Mouse (Mus musculus) liver, embryonic 16.5 days (tissue): Measurements from ENCODE around the gene Slc35d3. TPM values are rescaled to one million over a fixed set of nuclear protein-coding genes. Genes with fewer than 3 reads are reported as not detected.
A peak's percentile ranks its signal among the peaks of the same experiment; 100 is the strongest.

Experiments
- ATAC-seq: fragments of 200-750 bp; cut with Nextera tagmentation; 2 replicates; pipeline ENCODE4 v1.8.0; 2017; ENCODE audit warnings: low read depth, mild to moderate bottlenecking, moderate number of reproducible peaks, moderate library complexity
- H3K27ac ChIP-seq: fragments of 300-500 bp; sonication (generic); 2 replicates; pipeline ENCODE4 v1.5.1; 2014; ENCODE audit warnings: mild to moderate bottlenecking, low read length
- H3K27me3 ChIP-seq: fragments of 300-500 bp; sonication (generic); 2 replicates; pipeline ENCODE4 v1.6.1; 2014; ENCODE audit warnings: low read depth, low read length, mixed read lengths; ENCODE audit not compliant: control insufficient read depth, insufficient read depth
- H3K36me3 ChIP-seq: fragments of 300-500 bp; sonication (generic); 2 replicates; pipeline ENCODE4 v1.6.1; 2014; ENCODE audit warnings: mild to moderate bottlenecking; ENCODE audit not compliant: control insufficient read depth, insufficient read depth
- H3K4me1 ChIP-seq: fragments of 300-500 bp; sonication (generic); 2 replicates; pipeline ENCODE4 v1.6.1; 2014; ENCODE audit warnings: low read depth, low read length, mixed read lengths; ENCODE audit not compliant: control insufficient read depth
- H3K4me2 ChIP-seq: fragments of 300-500 bp; sonication (generic); 2 replicates; pipeline ENCODE4 v1.6.1; 2014; ENCODE audit warnings: low read depth, low read length, mixed read lengths
- H3K4me3 ChIP-seq: fragments of 300-500 bp; sonication (generic); 2 replicates; pipeline ENCODE4 v1.5.1; 2014; ENCODE audit warnings: low read depth, mild to moderate bottlenecking, low read length
- H3K9ac ChIP-seq: fragments of 300-500 bp; sonication (generic); 2 replicates; pipeline ENCODE4 v1.6.1; 2014; ENCODE audit warnings: low read depth, low read length
- H3K9me3 ChIP-seq: fragments of 300-500 bp; sonication (generic); replicated peaks from 2 replicates; pipeline ENCODE4 v1.6.1; 2016; ENCODE audit warnings: low read length; ENCODE audit not compliant: control insufficient read depth
- WGBS: fragments of 180-500 bp; shearing (Covaris S2); extraction: QIAGEN DNeasy Blood & Tissue Kit; methylation state at CpG from one replicate; pipeline ENCODE4 v1.1.7; 2014; ENCODE audit not compliant: insufficient replicate concordance; 5-methylcytosine and 5-hydroxymethylcytosine counted together
- polyA plus RNA-seq: library from polyadenylated mRNA; unstranded; fragments of >200 nt; fragmentation: Nextera tagmentation; extraction: Ambion mirVana; gene quantifications from 2 replicates; pipeline ENCODE4 v1.2.1, GENCODE M21; 2015

Gene Slc35d3
- 1.6 and 1.7 TPM in 2 replicates for polyA plus RNA-seq

DNA sequence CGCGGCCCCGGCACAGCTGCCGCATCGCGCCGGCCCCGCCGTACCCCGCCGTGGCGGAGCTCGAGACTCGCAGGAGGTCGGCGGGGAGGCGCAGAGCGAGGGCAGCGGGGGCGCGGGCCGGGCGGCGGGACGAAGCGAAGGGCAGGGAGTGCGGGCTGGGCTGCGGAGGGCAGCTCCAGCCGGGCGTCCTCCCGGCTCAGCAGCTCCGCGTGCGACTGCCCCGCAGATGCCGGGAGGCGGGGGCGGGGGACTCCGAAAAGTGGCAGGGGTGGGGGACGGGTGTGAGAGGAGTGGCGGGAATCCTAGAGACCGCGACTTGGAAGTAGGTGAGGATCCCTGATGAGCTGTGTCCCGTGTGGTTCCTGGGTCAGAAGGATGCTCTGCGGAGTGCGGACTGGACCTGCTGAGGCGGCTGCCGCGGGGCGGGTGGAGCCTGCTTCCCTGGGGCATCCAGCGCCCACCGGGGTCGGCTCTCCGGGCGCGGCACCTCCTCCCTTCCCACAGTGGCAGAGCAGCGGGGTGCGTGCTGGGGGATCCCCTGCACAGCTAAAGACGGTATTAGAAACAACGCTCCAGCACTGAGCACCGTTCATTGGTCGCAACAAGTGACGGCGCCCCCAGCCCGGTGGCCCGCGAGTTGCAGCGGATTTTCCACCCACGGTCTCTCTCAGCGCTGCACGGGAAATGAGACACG lies at the start of gene Slc35d3:
Gene Slc35d3 (minus strand): TSS at position 462 of the 694 bp plus-strand sequence.
- Histone ChIP-seq H3K27me3 (peaks cover 49% of the 10 kb centered on the region), H3K9me3 (no peaks in the 10 kb centered on the region), H3K4me3 (peak within 1 kb of the TSS; percentile 50), H3K4me1 (peaks cover 6% of the 10 kb centered on the region), H3K36me3 (no peaks in the 10 kb centered on the region), H3K27ac (no peak within 1 kb of the TSS), H3K4me2 (peak within 1 kb of the TSS; percentile 72), H3K9ac (no peak within 1 kb of the TSS)
- ATAC-seq, result no peak
- under 1% methylated on average over 71 of the region's 72 CpGs for WGBS

DNA sequence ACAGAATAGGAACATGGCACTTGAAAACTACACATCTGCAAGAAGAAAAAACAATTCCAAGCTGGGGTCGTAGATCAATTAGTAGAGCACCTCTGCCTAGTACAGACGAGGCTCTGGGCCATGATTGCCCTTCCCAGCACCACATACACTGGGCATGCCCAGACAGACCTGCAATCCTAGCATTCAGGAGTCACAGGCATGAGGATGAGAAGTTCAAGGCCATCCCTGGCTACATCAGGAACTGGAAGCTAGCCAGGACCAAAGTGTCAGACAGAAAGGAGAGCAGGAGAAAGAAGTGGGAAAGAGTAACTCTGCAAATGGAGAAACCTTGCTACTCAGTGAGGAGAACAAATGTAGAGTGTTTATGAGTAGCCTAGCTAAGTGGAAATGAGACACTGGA lies 48.9 kb upstream of the Slc35d3 start:
- H3K4me2 ChIP-seq, result no peak overlapping the region
- no peak overlapping the region for H3K9ac ChIP-seq
- ATAC-seq, result no peak

DNA sequence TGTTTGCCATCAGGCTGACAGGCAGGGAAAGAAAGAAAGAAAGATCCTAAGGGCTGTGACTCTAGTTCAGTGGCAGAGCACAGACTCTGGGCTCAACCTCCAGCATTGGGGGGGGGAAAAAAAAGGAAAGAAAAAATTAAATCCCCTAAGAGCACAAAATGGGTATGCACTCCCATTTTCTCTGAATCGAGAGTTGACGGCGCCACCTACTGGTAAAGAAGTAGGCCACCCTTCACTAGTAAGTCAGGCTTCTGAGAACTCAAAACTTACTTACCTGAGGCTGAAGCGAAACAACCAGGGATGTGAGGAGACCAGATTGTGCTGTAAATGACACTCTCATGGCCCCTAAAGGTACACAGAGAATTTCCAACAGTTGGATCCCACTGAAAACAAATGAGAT lies 42.7 kb upstream of the Slc35d3 start:
- Histone ChIP-seq H3K9ac (no peak overlapping the region), H3K36me3 (no peaks in the 10 kb centered on the region; the same call in 1 of the 2 replicates), H3K4me3 (no peak overlapping the region), H3K9me3 (no peaks in the 10 kb centered on the region), H3K4me2 (no peak overlapping the region), H3K4me1 (no peaks in the 10 kb centered on the region), H3K27me3 (no peaks in the 10 kb centered on the region), H3K27ac (no peak overlapping the region)
- ATAC-seq, result no peak
- WGBS, result 11% methylated on average over 4 of the region's 4 CpGs

More for the DNA sequence above, 48.9 kb upstream of the Slc35d3 start:
- H3K27me3 ChIP-seq, result no peaks in the 10 kb centered on the region
- H3K27ac ChIP-seq, result no peak overlapping the region
- H3K9me3 ChIP-seq, result no peaks in the 10 kb centered on the region
- WGBS, result 58% methylated on average over 2 of the region's 2 CpGs
- no peaks in the 10 kb centered on the region; the same call in 1 of the 2 replicates for H3K36me3 ChIP-seq
- no peak overlapping the region for H3K4me3 ChIP-seq
- H3K4me1 ChIP-seq, result no peaks in the 10 kb centered on the region; the same call in none of the 2 replicates

DNA sequence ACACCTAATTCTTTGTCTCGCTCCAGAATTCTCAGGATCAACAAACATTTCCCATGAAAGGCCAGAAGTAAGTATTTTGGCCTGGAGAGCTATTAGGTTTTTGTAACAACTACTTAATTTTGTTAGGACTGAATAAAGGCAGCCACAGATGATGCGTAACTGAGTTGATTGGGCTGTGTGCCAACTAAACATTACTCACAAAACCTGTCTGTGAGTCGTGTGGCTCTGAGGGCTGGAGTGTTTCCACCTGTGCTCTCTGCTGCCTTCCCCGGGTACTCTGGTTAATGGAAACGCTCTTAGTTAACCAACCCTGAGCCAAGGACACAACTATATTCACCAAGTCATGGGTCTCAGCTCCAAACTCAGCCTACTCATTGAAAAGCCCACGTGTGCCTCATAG lies 41.9 kb upstream of the Slc35d3 start:
- H3K27ac ChIP-seq, result no peak overlapping the region
- WGBS, result 68% methylated on average over 6 of the region's 6 CpGs
- ATAC-seq, result no peak

DNA sequence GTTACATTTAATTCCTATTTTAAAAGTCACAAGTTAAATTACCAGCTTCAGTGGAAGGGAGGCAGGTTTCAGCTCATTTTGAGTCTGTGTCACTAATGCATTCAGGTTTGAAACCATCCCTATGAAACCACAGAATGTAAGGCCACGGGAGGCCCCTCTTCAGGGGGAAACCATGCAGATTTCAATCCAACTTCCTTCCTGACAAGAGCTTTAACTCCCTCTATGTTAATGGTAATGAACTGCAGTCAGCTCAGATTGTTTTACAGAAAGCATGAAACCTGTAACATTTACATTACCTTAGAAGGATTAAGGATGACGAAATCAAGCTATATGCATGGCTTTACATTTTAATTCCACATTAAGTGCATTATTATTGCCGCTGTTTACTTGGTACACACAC lies 40.4 kb upstream of the Slc35d3 start:
- no peak overlapping the region for H3K4me3 ChIP-seq
- H3K36me3 ChIP-seq, result no peaks in the 10 kb centered on the region
- WGBS, result 42% methylated on average over 3 of the region's 3 CpGs
- H3K4me1 ChIP-seq, result no peaks in the 10 kb centered on the region
- H3K4me2 ChIP-seq, result no peak overlapping the region
- H3K27me3 ChIP-seq, result no peaks in the 10 kb centered on the region
- H3K9me3 ChIP-seq, result no peaks in the 10 kb centered on the region
- H3K27ac ChIP-seq, result no peak overlapping the region
- no peak for ATAC-seq
- no peak overlapping the region for H3K9ac ChIP-seq

More for the DNA sequence above, 41.9 kb upstream of the Slc35d3 start:
- Histone ChIP-seq H3K4me1 (no peaks in the 10 kb centered on the region), H3K4me2 (no peak overlapping the region), H3K9me3 (no peaks in the 10 kb centered on the region), H3K9ac (no peak overlapping the region), H3K4me3 (no peak overlapping the region), H3K27me3 (no peaks in the 10 kb centered on the region), H3K36me3 (no peaks in the 10 kb centered on the region; the same call in 1 of the 2 replicates)

DNA sequence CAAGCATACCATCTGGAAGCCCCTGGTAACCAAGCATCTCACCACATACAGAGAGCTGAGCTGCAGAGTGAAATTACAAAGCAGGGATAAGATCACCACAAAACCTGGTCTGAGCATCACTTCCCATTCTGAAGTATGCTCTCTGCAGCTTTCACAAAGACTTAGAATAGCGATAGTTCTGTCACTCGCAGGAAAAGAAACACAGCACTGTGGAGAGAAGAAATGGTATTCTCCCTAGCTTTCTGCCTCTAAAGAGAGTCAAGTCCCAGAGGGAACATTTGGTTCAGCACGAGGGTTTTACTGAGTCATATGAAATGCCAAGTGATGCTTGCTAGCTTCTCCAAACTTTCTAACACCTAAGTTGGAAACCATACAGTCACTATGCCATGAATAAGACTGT lies 38.6 kb upstream of the Slc35d3 start:
- no peak for ATAC-seq
- 62% methylated on average over 3 of the region's 3 CpGs for WGBS

DNA sequence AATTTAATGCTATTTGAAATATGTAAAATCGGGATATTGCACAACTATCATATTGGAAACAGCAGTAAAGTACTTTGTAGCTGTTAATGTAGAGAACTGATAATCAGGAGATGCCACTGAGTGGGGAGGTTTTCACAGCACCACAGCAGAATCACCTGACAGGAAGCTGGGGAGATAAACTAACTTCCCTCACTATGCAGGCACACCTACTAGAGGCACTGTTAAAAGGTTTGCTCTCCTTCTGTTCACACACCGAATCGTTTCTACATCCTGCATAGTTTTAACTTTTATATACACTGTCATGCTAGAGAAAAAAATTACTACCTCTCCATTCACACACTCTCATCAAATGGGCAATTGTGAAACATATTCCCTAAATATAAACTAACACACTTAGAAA lies 35.0 kb upstream of the Slc35d3 start:
- no peaks in the 10 kb centered on the region for H3K27me3 ChIP-seq
- H3K9ac ChIP-seq, result no peak overlapping the region
- no peak for ATAC-seq
- 22% methylated on average over 3 of the region's 3 CpGs for WGBS
- H3K4me2 ChIP-seq, result no peak overlapping the region
- no peaks in the 10 kb centered on the region for H3K36me3 ChIP-seq
- H3K4me3 ChIP-seq, result no peak overlapping the region
- no peak overlapping the region for H3K27ac ChIP-seq
- H3K4me1 ChIP-seq, result no peaks in the 10 kb centered on the region; the same call in 1 of the 2 replicates
- H3K9me3 ChIP-seq, result no peaks in the 10 kb centered on the region

More for the DNA sequence above, 38.6 kb upstream of the Slc35d3 start:
- no peaks in the 10 kb centered on the region for H3K9me3 ChIP-seq
- no peaks in the 10 kb centered on the region for H3K27me3 ChIP-seq
- H3K4me3 ChIP-seq, result no peak overlapping the region
- no peak overlapping the region for H3K4me2 ChIP-seq
- H3K9ac ChIP-seq, result no peak overlapping the region
- H3K36me3 ChIP-seq, result no peaks in the 10 kb centered on the region
- no peaks in the 10 kb centered on the region; the same call in 1 of the 2 replicates for H3K4me1 ChIP-seq
- no peak overlapping the region for H3K27ac ChIP-seq

DNA sequence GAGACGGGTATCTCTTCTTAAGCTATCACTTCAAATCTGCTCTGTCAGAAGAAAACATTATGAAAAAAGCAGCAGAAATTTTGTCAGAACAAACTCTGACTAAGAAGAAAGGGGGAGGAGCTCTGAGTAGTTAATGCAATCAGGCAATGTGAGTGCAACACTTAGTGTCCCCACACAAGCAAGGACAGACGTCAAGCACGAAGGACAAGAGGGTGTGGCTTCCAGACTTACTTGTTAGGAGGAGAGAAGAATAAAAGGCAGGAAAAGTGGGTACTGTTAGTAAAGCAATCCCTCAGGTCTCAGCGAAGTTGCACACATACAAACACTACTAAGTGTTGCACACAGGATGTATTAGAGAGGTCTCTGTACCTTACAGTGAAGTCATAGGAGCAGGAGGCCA lies 33.1 kb upstream of the Slc35d3 start:
- Histone ChIP-seq H3K27me3 (no peaks in the 10 kb centered on the region), H3K36me3 (no peaks in the 10 kb centered on the region), H3K4me1 (no peaks in the 10 kb centered on the region; the same call in 1 of the 2 replicates), H3K27ac (no peak overlapping the region), H3K9ac (no peak overlapping the region), H3K4me3 (no peak overlapping the region), H3K4me2 (no peak overlapping the region), H3K9me3 (no peaks in the 10 kb centered on the region)
- no peak for ATAC-seq
- 53% methylated on average over 4 of the region's 4 CpGs for WGBS

DNA sequence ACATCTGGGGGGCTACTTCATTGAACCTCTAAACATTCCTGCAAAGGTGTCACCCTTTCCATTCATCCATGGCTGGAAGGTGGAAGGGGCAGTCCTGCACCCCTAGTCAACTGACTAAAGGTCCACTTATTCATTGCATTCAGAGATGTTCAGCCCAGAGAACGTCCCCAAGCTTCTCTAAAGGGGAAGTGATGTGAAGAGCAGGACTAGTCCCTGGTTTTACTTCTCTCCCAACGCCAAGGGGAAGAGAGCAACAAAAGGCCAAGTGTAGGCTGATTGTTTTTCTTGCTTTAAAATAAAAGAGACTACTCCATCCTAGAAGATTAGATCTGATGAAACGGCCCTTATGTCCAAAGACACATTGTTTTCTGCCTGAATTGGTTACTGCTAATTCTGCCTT lies 29.2 kb upstream of the Slc35d3 start:
- no peaks in the 10 kb centered on the region for H3K36me3 ChIP-seq
- 46% methylated on average over 3 of the region's 3 CpGs for WGBS

More for the DNA sequence above, 29.2 kb upstream of the Slc35d3 start:
- H3K4me1 ChIP-seq, result no peaks in the 10 kb centered on the region
- H3K27me3 ChIP-seq, result no peaks in the 10 kb centered on the region
- no peak for ATAC-seq
- H3K9me3 ChIP-seq, result no peaks in the 10 kb centered on the region
- no peak overlapping the region for H3K27ac ChIP-seq
- H3K4me3 ChIP-seq, result no peak overlapping the region
- no peak overlapping the region for H3K9ac ChIP-seq
- H3K4me2 ChIP-seq, result no peak overlapping the region
